Mouse (Mus musculus) megakaryocyte, embryonic 14.5 days (primary cell): ENCODE data around the gene Nkpd1. TPM values are rescaled to one million over a fixed set of nuclear protein-coding genes. Genes with fewer than 3 reads are reported as not detected.

Experiments used
- H3K27me3 ChIP-seq: replicated peaks from 2 replicates; pipeline ENCODE3; 2012; ENCODE audit warnings: inconsistent platforms
- H3K36me3 ChIP-seq: replicated peaks from 2 replicates; pipeline ENCODE3; 2012; ENCODE audit warnings: low read length, inconsistent platforms, mixed read lengths
- H3K4me1 ChIP-seq: 2 replicates; pipeline ENCODE4 v1.6.1; 2012; ENCODE audit warnings: inconsistent platforms
- H3K4me3 ChIP-seq: replicated peaks from 2 replicates; pipeline ENCODE3; 2012; ENCODE audit warnings: moderate library complexity, mild to moderate bottlenecking, inconsistent platforms
- H3K9me3 ChIP-seq: 2 replicates; pipeline ENCODE4 v1.6.1; 2012; ENCODE audit warnings: inconsistent platforms
- FLI1 ChIP-seq: IDR thresholded peaks from 2 replicates; pipeline ENCODE4 v1.6.1; 2012; ENCODE audit warnings: low read length, inconsistent platforms, mixed read lengths
- GATA1 ChIP-seq: IDR thresholded peaks from 3 replicates; pipeline ENCODE4 v1.6.1; 2012; ENCODE audit warnings: mixed read lengths, low read length, inconsistent platforms, borderline replicate concordance
- polyA plus RNA-seq: library from polyadenylated mRNA; stranded (reverse); fragments of >175 nt; gene quantifications from 2 replicates; pipeline ENCODE4 v1.2.3, GENCODE M21; 2012; ENCODE audit warnings: low replicate concordance; ENCODE audit not compliant: insufficient read depth

The Nkpd1 gene
- polyA plus RNA-seq, 1 experiment: 1.3 TPM

GRCm38 (mm10) chr7:19558965-19559364 is 41.3 kb downstream of the Nkpd1 start:
- Histone ChIP-seq H3K27me3 (no peaks in the 10 kb centered on the region), H3K36me3 (peaks cover 59% of the 10 kb centered on the region), H3K9me3 (no peaks in the 10 kb centered on the region), H3K4me3 (peak overlapping the region; percentile 82), H3K4me1 (peaks cover 87% of the 10 kb centered on the region)
- TF ChIP-seq FLI1 (no peak), GATA1 (no peak)

GRCm38 (mm10) chr7:19560491-19561260 is 43.0 kb downstream of the Nkpd1 start:
- Histone ChIP-seq H3K36me3 (peaks cover 63% of the 10 kb centered on the region), H3K27me3 (no peaks in the 10 kb centered on the region), H3K4me3 (peak overlapping the region; percentile 98), H3K4me1 (peaks cover 85% of the 10 kb centered on the region), H3K9me3 (peaks cover 3% of the 10 kb centered on the region; the same call in 1 of the 2 replicates)
- TF ChIP-seq GATA1: no peak

- Histone ChIP-seq H3K4me3 (peak overlapping the region; percentile 98), H3K36me3 (peaks cover 62% of the 10 kb centered on the region), H3K9me3 (peaks cover 3% of the 10 kb centered on the region; the same call in 1 of the 2 replicates), H3K27me3 (no peaks in the 10 kb centered on the region), H3K4me1 (peaks cover 82% of the 10 kb centered on the region)
- TF ChIP-seq FLI1 (no peak), GATA1 (no peak)
Measured at GRCm38 (mm10) chr7:19561431-19561764, 43.8 kb downstream of the Nkpd1 start.

GRCm38 (mm10) chr7:19561765-19562642 is 44.4 kb downstream of the Nkpd1 start:
- H3K9me3 ChIP-seq: peaks cover 3% of the 10 kb centered on the region; the same call in 1 of the 2 replicates
- no peak for TF ChIP-seq GATA1
- no peak for TF ChIP-seq FLI1
- H3K4me3 ChIP-seq: peak overlapping the region; percentile 98
- H3K4me1 ChIP-seq: peaks cover 79% of the 10 kb centered on the region
- H3K27me3 ChIP-seq: no peaks in the 10 kb centered on the region
- H3K36me3 ChIP-seq: peaks cover 60% of the 10 kb centered on the region

- Histone ChIP-seq H3K36me3 (peaks cover 58% of the 10 kb centered on the region), H3K27me3 (no peaks in the 10 kb centered on the region), H3K9me3 (peaks cover 3% of the 10 kb centered on the region; the same call in 1 of the 2 replicates), H3K4me3 (peak within 1 kb of the TSS; percentile 98), H3K4me1 (peaks cover 72% of the 10 kb centered on the region)
- TF ChIP-seq GATA1: no peak
Measured at GRCm38 (mm10) chr7:19562643-19563410, 45.2 kb downstream of the Nkpd1 start, which contains the start of gene Ppp1r37. Gene Ppp1r37, minus strand, starts transcription at chr7:19563076.

- Histone ChIP-seq H3K4me1 (peaks cover 65% of the 10 kb centered on the region), H3K4me3 (peak overlapping the region; percentile 65), H3K36me3 (peaks cover 54% of the 10 kb centered on the region), H3K9me3 (peaks cover 3% of the 10 kb centered on the region; the same call in 1 of the 2 replicates), H3K27me3 (no peaks in the 10 kb centered on the region)
- TF ChIP-seq FLI1 (no peak), GATA1 (no peak)
Measured at GRCm38 (mm10) chr7:19563884-19564283, 46.2 kb downstream of the Nkpd1 start.

GRCm38 (mm10) chr7:19564455-19564854 is 46.8 kb downstream of the Nkpd1 start:
- Histone ChIP-seq H3K9me3 (peaks cover 3% of the 10 kb centered on the region; the same call in 1 of the 2 replicates), H3K4me3 (no peak overlapping the region), H3K27me3 (no peaks in the 10 kb centered on the region), H3K4me1 (peaks cover 65% of the 10 kb centered on the region), H3K36me3 (peaks cover 54% of the 10 kb centered on the region)
- TF ChIP-seq FLI1: no peak
- no peak for TF ChIP-seq GATA1

- Histone ChIP-seq H3K36me3 (peaks cover 65% of the 10 kb centered on the region), H3K4me3 (no peak overlapping the region), H3K9me3 (peaks cover 3% of the 10 kb centered on the region; the same call in 1 of the 2 replicates), H3K4me1 (peaks cover 61% of the 10 kb centered on the region), H3K27me3 (no peaks in the 10 kb centered on the region)
- no peak for TF ChIP-seq FLI1
- no peak for TF ChIP-seq GATA1
Measured at GRCm38 (mm10) chr7:19565803-19566202, 48.2 kb downstream of the Nkpd1 start.

- TF ChIP-seq GATA1 (no peak), FLI1 (no peak)
- Histone ChIP-seq H3K9me3 (peaks cover 3% of the 10 kb centered on the region; the same call in 1 of the 2 replicates), H3K4me3 (no peak overlapping the region), H3K36me3 (peaks cover 73% of the 10 kb centered on the region), H3K4me1 (peaks cover 69% of the 10 kb centered on the region), H3K27me3 (no peaks in the 10 kb centered on the region)
Measured at GRCm38 (mm10) chr7:19567426-19567825, 49.8 kb downstream of the Nkpd1 start.
